Mouse (Mus musculus): ENCODE measurements around the gene B2m. TPM values are rescaled to one million over a fixed set of nuclear protein-coding genes. Genes with fewer than 3 reads are reported as not detected.
"Not testable (repeated sequence)": the region's sequence is repeated elsewhere in the genome, so short reads cannot be mapped to it uniquely, and the experiment has no call there.

B2m gene
- polyA plus RNA-seq (2015; fragmentation: Nextera tagmentation; extraction: Ambion mirVana) = 68.3 and 72.7 TPM in 2 replicates

DNA sequence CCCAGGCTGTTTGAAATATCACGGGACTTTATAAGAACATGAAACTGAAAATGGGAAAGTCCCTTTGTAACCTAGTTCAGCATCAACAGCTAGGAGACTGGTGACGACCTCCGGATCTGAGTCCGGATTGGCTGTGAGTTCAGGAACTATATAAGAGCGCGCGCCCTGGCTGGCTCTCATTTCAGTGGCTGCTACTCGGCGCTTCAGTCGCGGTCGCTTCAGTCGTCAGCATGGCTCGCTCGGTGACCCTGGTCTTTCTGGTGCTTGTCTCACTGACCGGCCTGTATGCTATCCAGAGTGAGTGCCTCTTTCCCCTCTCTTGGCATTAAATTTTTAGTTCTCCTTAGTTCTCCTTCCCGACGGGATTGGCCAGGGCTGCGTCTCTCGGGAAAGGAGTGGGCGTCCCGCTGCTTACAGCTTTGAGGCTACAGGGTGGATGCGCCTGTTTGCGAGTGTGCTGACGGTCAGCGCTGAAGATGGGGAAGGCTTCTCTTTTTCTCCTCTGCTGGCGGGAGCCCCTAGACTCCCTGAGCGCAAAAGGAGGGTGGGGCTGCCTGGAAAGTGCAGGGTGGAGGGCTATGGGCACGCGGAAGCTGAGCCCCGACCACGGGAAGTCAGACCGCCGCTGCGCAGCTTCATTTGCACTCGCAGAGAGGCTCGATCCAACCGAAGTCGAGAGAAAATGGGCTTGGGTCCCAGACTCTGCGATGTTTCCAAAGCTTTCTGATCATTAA, at the start of gene B2m:
Gene B2m (plus strand): TSS at position 179 of the 734 bp plus-strand sequence.
- H3K36me3 ChIP-seq (ENCODE audit: control insufficient read depth, insufficient read depth, low read length) = no peaks in the 10 kb centered on the region
- H3K4me2 ChIP-seq (ENCODE audit: low read length) = peak within 1 kb of the TSS; percentile 85
- no peaks in the 10 kb centered on the region for H3K9me3 ChIP-seq (replicated peaks; ENCODE audit: control insufficient read depth, low read length, poor library complexity, severe bottlenecking)
- under 1% methylated on average over 40 of the region's 40 CpGs for WGBS
- peaks cover 4% of the 10 kb centered on the region for H3K4me1 ChIP-seq (ENCODE audit: control insufficient read depth, insufficient read depth, low read length)
- peak; percentile 98 for ATAC-seq
- H3K4me3 ChIP-seq (ENCODE audit: low read depth, low read length) = peak within 1 kb of the TSS; percentile 68
- no peaks in the 10 kb centered on the region; the same call in 1 of the 2 replicates for H3K27me3 ChIP-seq (ENCODE audit: control insufficient read depth, insufficient read depth, low read depth, low read length)
- H3K27ac ChIP-seq (ENCODE audit: low read length) = peak within 1 kb of the TSS; percentile 60
- peak within 1 kb of the TSS; percentile 76 for H3K9ac ChIP-seq (ENCODE audit: low read depth, low read length)

DNA sequence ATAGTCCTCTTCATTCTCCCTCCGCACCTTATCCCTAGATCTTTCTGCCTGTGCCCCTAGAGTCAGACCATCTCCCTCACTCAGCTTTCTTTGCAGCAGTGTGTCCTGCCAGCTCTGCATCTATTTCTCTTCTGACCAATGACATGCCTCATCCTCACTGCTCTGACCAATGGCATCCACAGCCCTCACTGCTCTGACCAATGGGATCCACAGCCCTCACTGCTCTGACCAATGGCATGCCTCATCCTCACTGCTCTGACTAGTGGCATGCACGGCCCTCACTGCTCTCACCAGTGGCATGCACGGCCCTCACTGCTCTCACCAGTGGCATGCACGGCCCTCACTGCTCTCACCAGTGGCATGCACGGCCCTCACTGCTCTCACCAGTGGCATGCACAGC, 49.8 kb upstream of the B2m start:
- not testable (repeated sequence) for H3K27ac ChIP-seq (ENCODE audit: low read length); H3K4me3 ChIP-seq (ENCODE audit: low read depth, low read length); H3K27me3 ChIP-seq (ENCODE audit: control insufficient read depth, insufficient read depth, low read depth, low read length); H3K4me2 ChIP-seq (ENCODE audit: low read length); H3K9ac ChIP-seq (ENCODE audit: low read depth, low read length); H3K9me3 ChIP-seq (replicated peaks; ENCODE audit: control insufficient read depth, low read length, poor library complexity, severe bottlenecking); H3K4me1 ChIP-seq (ENCODE audit: control insufficient read depth, insufficient read depth, low read length); ATAC-seq
- peaks cover 33% of the 10 kb centered on the region for H3K36me3 ChIP-seq (ENCODE audit: control insufficient read depth, insufficient read depth, low read length)
- 81% methylated on average over 5 of the region's 5 CpGs for WGBS

DNA sequence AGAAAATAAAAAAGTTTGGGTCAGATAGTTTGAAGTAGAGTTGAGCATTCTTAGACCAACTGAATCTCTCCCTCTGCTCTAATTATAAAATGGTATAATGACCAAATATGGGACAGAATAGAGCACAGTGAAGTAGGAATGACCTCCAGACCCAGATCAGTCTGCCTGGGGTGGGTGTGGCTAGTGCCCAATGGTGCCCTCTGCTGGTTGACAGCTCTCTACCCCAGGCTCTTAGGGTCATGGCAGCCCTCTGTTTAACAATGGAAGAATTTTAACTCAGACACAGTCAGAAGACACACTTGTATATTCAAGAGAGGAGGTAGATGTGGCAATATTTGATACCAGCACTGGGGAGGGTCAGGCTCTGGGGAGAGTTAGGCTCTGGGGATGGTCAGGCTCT, 45.4 kb upstream of the B2m start:
- Histone ChIP-seq H3K9ac (ENCODE audit: low read depth, low read length) (no peak overlapping the region), H3K4me2 (ENCODE audit: low read length) (no peak overlapping the region), H3K4me1 (ENCODE audit: control insufficient read depth, insufficient read depth, low read length) (no peaks in the 10 kb centered on the region), H3K36me3 (ENCODE audit: control insufficient read depth, insufficient read depth, low read length) (peaks cover 8% of the 10 kb centered on the region; the same call in 1 of the 2 replicates), H3K27ac (ENCODE audit: low read length) (no peak overlapping the region), H3K27me3 (ENCODE audit: control insufficient read depth, insufficient read depth, low read depth, low read length) (no peaks in the 10 kb centered on the region), H3K4me3 (ENCODE audit: low read depth, low read length) (no peak overlapping the region), H3K9me3 (replicated peaks; ENCODE audit: control insufficient read depth, low read length, poor library complexity, severe bottlenecking) (no peaks in the 10 kb centered on the region)
- ATAC-seq = no peak

DNA sequence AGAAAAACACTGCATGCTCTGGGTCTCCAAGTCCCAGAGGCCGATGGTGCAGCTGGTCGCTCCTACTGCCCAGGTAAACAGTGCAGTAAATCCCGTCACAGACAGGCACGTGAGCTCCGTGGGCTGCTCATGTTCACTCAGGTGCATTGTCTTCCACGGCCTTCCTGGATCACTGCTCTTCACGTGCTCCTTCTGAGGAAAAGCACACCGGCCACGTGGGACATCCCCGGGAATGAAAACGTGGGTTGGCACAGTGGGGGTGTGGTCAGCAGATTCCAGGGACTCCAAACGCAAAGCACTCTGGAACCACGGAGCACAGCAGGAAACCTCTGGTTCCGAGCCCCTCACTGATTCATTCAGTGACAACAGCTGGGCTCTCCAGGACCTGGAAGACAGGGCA, 39.4 kb upstream of the B2m start:
- H3K9ac ChIP-seq (ENCODE audit: low read depth, low read length) = no peak overlapping the region
- WGBS = 88% methylated on average over 14 of the region's 14 CpGs
- no peak overlapping the region for H3K27ac ChIP-seq (ENCODE audit: low read length)
- peaks cover 16% of the 10 kb centered on the region for H3K36me3 ChIP-seq (ENCODE audit: control insufficient read depth, insufficient read depth, low read length)
- H3K27me3 ChIP-seq (ENCODE audit: control insufficient read depth, insufficient read depth, low read depth, low read length) = no peaks in the 10 kb centered on the region
- H3K4me1 ChIP-seq (ENCODE audit: control insufficient read depth, insufficient read depth, low read length) = no peaks in the 10 kb centered on the region
- no peaks in the 10 kb centered on the region for H3K9me3 ChIP-seq (replicated peaks; ENCODE audit: control insufficient read depth, low read length, poor library complexity, severe bottlenecking)
- no peak for ATAC-seq
- H3K4me3 ChIP-seq (ENCODE audit: low read depth, low read length) = no peak overlapping the region
- no peak overlapping the region for H3K4me2 ChIP-seq (ENCODE audit: low read length)

DNA sequence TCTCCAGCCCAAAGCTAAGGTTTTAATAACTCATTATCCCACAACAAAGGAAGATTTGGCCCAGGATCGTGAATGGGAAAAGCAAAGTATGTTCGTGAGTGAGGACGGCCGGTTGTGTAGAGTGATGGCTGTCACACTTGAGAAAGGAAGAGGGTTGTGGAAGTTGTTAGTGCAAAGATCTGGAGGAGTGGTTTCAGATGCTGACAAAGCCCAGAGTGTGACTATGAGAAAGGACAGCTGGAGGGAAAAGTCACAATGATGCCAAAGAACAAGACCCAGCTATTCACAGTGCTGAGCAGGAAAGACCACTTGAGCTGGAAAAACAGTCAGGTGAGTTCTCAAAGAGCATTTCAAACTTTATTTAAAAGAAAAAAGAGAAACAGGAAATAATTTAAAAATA, 37.8 kb upstream of the B2m start:
- Histone ChIP-seq H3K27ac (ENCODE audit: low read length) (no peak overlapping the region), H3K4me3 (ENCODE audit: low read depth, low read length) (no peak overlapping the region), H3K27me3 (ENCODE audit: control insufficient read depth, insufficient read depth, low read depth, low read length) (no peaks in the 10 kb centered on the region), H3K36me3 (ENCODE audit: control insufficient read depth, insufficient read depth, low read length) (peaks cover 19% of the 10 kb centered on the region), H3K9me3 (replicated peaks; ENCODE audit: control insufficient read depth, low read length, poor library complexity, severe bottlenecking) (no peaks in the 10 kb centered on the region), H3K4me2 (ENCODE audit: low read length) (no peak overlapping the region), H3K9ac (ENCODE audit: low read depth, low read length) (no peak overlapping the region), H3K4me1 (ENCODE audit: control insufficient read depth, insufficient read depth, low read length) (no peaks in the 10 kb centered on the region)
- no peak for ATAC-seq
- 89% methylated on average over 4 of the region's 4 CpGs for WGBS

DNA sequence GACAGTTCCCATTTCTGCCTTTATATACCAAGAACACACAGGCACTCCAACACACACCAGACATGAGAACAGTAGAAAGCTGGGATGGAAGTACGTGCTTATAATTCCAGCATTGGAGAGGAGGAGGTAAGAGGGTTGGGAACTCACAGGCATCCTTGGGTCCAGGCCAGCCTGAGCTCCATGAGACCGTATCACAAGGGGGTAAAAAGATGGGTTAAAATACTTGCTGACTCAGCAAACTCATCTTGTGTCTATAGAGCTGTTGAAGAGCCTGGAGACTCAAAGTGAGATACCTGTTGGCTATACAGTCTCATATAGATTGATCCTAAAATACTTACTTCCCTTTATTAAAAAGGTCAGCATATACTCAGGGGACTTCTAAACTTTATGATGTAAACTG, 30.6 kb upstream of the B2m start:
- no peaks in the 10 kb centered on the region for H3K27me3 ChIP-seq (ENCODE audit: control insufficient read depth, insufficient read depth, low read depth, low read length)
- H3K9ac ChIP-seq (ENCODE audit: low read depth, low read length) = no peak overlapping the region
- no peak overlapping the region for H3K4me3 ChIP-seq (ENCODE audit: low read depth, low read length)
- 88% methylated on average over 2 of the region's 2 CpGs for WGBS
- H3K4me1 ChIP-seq (ENCODE audit: control insufficient read depth, insufficient read depth, low read length) = peaks cover 10% of the 10 kb centered on the region
- ATAC-seq = no peak
- no peaks in the 10 kb centered on the region for H3K9me3 ChIP-seq (replicated peaks; ENCODE audit: control insufficient read depth, low read length, poor library complexity, severe bottlenecking)
- peak overlapping the region; percentile 70; the same call in 1 of the 2 replicates for H3K4me2 ChIP-seq (ENCODE audit: low read length)
- H3K36me3 ChIP-seq (ENCODE audit: control insufficient read depth, insufficient read depth, low read length) = peaks cover 3% of the 10 kb centered on the region
- H3K27ac ChIP-seq (ENCODE audit: low read length) = no peak overlapping the region

DNA sequence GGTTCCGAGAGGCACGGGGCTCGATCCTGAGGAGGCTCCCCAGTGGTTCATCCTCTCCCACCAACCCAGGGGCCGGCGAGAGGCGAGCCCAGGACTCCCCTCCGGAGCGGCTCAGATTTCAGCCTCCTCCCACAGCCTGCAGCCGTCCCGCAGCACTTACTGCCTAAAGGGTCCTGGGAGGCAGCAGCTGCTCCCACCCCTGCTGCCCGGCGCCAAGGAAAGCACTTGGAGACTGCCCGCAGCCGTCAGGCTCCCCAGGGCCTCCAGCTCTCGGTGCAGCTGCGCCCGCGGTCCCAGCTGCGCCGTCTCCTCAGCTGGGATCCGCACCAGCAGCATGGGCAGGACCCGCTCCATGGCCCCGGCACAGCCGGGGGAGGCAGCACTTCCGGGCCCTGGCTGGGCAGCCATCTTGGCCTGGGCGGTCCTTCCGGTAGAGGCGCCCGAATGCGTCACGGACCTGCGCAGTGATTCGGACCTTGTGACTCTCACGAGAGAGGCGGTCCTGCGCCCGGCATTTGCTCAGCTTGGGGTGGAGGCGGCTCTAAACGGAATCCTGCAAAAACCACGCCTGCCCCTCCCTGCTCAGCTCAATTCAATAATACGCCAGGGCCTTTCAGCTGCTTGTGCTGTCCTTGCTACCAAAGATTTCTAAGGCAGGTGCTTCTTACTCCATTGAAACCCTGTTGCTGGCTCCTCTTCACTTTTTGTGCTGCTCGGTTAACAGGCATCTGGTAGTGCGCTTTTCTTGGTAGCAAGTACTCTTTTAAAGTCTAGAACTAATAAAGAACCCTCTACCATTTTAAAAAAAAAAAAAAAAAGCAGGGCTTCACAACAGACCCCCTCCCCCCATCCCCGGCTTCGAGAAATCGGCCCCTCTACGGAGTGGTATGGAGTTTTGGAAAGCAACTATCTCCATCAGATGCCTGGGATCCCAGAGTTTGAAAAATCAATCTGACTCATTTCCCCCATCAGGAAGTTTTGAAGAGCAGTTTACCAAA, 29.2 kb upstream of the B2m start, which contains the start of gene Spg11:
Gene Spg11 (minus strand): TSS at position 426 of the 998 bp plus-strand sequence.
- H3K9me3 ChIP-seq (replicated peaks; ENCODE audit: control insufficient read depth, low read length, poor library complexity, severe bottlenecking) = no peaks in the 10 kb centered on the region
- peak within 1 kb of the TSS; percentile 70 for H3K4me2 ChIP-seq (ENCODE audit: low read length)
- peaks cover 10% of the 10 kb centered on the region for H3K4me1 ChIP-seq (ENCODE audit: control insufficient read depth, insufficient read depth, low read length)
- peaks cover 2% of the 10 kb centered on the region; the same call in 1 of the 2 replicates for H3K36me3 ChIP-seq (ENCODE audit: control insufficient read depth, insufficient read depth, low read length)
- peak within 1 kb of the TSS; percentile 97 for H3K4me3 ChIP-seq (ENCODE audit: low read depth, low read length)
- peak; percentile 100 for ATAC-seq
- H3K27me3 ChIP-seq (ENCODE audit: control insufficient read depth, insufficient read depth, low read depth, low read length) = no peaks in the 10 kb centered on the region
- H3K9ac ChIP-seq (ENCODE audit: low read depth, low read length) = peak within 1 kb of the TSS; percentile 98
- WGBS = under 1% methylated on average over 46 of the region's 47 CpGs
- peak within 1 kb of the TSS; percentile 97 for H3K27ac ChIP-seq (ENCODE audit: low read length)

DNA sequence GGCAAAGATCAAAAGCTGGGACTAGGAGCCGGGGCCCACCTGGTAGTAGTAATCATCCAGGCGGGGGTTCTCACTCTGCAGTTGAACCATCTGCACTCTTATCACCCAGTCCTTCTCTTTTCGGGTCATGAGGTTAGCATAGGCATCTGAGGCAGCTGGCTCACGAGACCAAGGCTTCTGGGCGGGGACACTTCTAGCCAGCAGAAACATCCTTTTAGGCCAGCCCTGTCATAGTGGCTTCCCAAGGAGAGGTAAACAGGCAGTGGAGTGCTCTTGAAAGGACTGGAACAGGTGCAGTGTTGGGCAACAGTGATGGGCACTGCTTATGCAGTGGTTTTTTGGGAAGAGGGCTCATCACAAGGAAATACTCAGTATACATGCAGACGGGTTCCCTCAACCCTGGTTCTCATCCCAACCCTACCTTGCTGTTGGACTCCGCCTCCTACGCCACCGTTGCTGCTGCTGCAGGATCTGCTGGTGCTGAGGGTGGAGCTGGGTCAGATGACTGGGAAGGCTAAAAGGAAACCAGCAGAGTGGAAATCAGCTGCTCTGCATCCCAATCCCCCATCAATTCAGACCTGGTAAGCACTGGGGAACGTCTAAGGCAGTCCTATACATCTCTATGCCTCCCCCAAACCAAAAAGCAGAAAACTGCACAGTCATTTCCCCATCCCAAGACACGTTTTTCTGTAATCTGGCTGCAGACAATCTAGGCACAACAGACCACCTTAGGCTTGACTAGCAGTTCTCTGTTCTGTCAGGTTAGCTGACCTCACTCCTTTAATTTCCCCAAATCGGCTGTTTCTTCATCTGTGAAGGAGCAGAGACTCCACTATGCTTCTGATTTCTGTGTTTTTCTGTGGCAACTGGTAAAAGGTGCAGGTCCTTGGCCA, 21.6 kb upstream of the B2m start:
- no peaks in the 10 kb centered on the region for H3K36me3 ChIP-seq (ENCODE audit: control insufficient read depth, insufficient read depth, low read length)
- no peaks in the 10 kb centered on the region for H3K9me3 ChIP-seq (replicated peaks; ENCODE audit: control insufficient read depth, low read length, poor library complexity, severe bottlenecking)
- no peak overlapping the region for H3K4me3 ChIP-seq (ENCODE audit: low read depth, low read length)
- no peak overlapping the region for H3K27ac ChIP-seq (ENCODE audit: low read length)
- H3K4me2 ChIP-seq (ENCODE audit: low read length) = no peak overlapping the region
- no peaks in the 10 kb centered on the region for H3K4me1 ChIP-seq (ENCODE audit: control insufficient read depth, insufficient read depth, low read length)
- WGBS = 58% methylated on average over 12 of the region's 12 CpGs
- H3K27me3 ChIP-seq (ENCODE audit: control insufficient read depth, insufficient read depth, low read depth, low read length) = no peaks in the 10 kb centered on the region
- no peak overlapping the region for H3K9ac ChIP-seq (ENCODE audit: low read depth, low read length)
- no peak for ATAC-seq

Data from midbrain, embryonic 16.5 days (tissue).